8 mouse cellular contexts compared by ENCODE assay signal in the genomic region with DNA sequence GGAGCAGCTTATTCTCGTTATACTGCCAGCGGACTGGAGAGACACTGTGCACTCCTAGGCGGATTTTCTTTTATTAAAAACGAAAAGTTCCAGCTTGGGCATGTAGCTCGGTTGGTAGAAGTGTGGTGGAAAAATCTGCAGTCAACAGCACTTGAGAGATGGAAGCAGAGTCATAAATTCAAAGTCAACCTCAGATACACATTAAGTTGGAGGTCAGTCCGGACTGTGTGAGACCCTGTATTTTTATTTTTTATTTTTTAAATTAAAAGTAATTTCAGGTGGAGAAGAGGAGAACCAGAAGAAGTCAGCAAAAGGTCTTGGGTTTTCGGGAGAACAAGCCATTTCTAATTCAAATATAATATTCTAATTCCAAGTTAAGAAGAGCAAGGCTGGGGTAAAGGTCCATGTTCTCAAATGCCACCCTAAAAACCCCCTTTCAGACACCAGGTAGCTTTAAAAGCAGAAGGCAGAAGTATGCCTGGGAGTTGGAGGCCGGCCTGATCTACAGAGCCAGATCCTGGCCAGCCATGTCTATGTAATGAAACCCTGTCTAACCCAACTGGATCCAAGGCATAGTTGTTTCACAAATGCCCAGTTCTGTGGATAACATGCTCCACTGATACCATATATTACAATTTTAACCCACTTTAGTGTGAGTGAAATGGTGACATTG. TPM values are rescaled to one million over a fixed set of nuclear protein-coding genes. Genes with fewer than 3 reads are reported as not detected.
DNase-seq lines count a peak whose midpoint lies in the region; ATAC-seq lines count a peak whose summit lies in the region.

No protein-coding gene starts in this region.

- peak overlapping the region; percentile 97 for H3K4me3 ChIP-seq in megakaryocyte, embryonic 14.5 days (replicated peaks)
- H3K4me3 ChIP-seq in erythroblast, embryonic 14.5 days (replicated peaks): peak overlapping the region; percentile 85
- peak overlapping the region; percentile 89 for H3K4me3 ChIP-seq in limb, embryonic 13.5 days
- H3K4me3 ChIP-seq in stomach, embryonic 15.5 days (replicated peaks): peak overlapping the region; percentile 79

- no peak for DNase-seq in MN1 (ENCODE audit: low spot score)
- no peak for DNase-seq in left cerebral cortex, adult 9 months (ENCODE audit: low spot score in 2 of 2)
- DNase-seq in frontal cortex, adult 2 months (ENCODE audit: extremely low spot score in 1 of 2, low spot score in 1 of 2): no peak

- WGBS in limb, embryonic 13.5 days: 30% methylated on average over 8 of the region's 8 CpGs
- 31% methylated on average over 8 of the region's 8 CpGs for WGBS in stomach, embryonic 15.5 days

- H3K36me3 ChIP-seq in megakaryocyte, embryonic 14.5 days (replicated peaks; ENCODE audit: low read length): peaks cover 9% of the 10 kb centered on the region
- peaks cover 25% of the 10 kb centered on the region for H3K36me3 ChIP-seq in erythroblast, embryonic 14.5 days (ENCODE audit: control insufficient read depth)
- H3K36me3 ChIP-seq in limb, embryonic 13.5 days: no peaks in the 10 kb centered on the region; the same call in 1 of the 2 replicates
- no peaks in the 10 kb centered on the region for H3K36me3 ChIP-seq in stomach, embryonic 15.5 days

- peaks cover 9% of the 10 kb centered on the region for H3K27me3 ChIP-seq in megakaryocyte, embryonic 14.5 days (replicated peaks)
- H3K27me3 ChIP-seq in erythroblast, embryonic 14.5 days (ENCODE audit: control insufficient read depth): no peaks in the 10 kb centered on the region
- H3K27me3 ChIP-seq in limb, embryonic 13.5 days: no peaks in the 10 kb centered on the region
- H3K27me3 ChIP-seq in stomach, embryonic 15.5 days (replicated peaks): no peaks in the 10 kb centered on the region

- H3K9me3 ChIP-seq in megakaryocyte, embryonic 14.5 days: no peaks in the 10 kb centered on the region
- H3K9me3 ChIP-seq in erythroblast, embryonic 14.5 days (ENCODE audit: control insufficient read depth, low read length): no peaks in the 10 kb centered on the region
- H3K9me3 ChIP-seq in limb, embryonic 13.5 days: no peaks in the 10 kb centered on the region
- H3K9me3 ChIP-seq in stomach, embryonic 15.5 days: no peaks in the 10 kb centered on the region

- peak overlapping the region; percentile 84 for H3K4me2 ChIP-seq in limb, embryonic 13.5 days (replicated peaks)
- H3K4me2 ChIP-seq in stomach, embryonic 15.5 days: peak overlapping the region; percentile 78

- peak overlapping the region; percentile 90 for H3K9ac ChIP-seq in limb, embryonic 13.5 days
- H3K9ac ChIP-seq in stomach, embryonic 15.5 days: peak overlapping the region; percentile 57

- H3K4me1 ChIP-seq in megakaryocyte, embryonic 14.5 days: peaks cover 48% of the 10 kb centered on the region
- H3K4me1 ChIP-seq in erythroblast, embryonic 14.5 days (ENCODE audit: control insufficient read depth): peaks cover 55% of the 10 kb centered on the region
- peaks cover 22% of the 10 kb centered on the region for H3K4me1 ChIP-seq in limb, embryonic 13.5 days
- 0 out of 2 replicates have a peak, but pooled peaks cover 6% of the 10 kb centered on the region for H3K4me1 ChIP-seq in stomach, embryonic 15.5 days

- no peak for ATAC-seq in megakaryocyte, adult 5-6 weeks (ENCODE audit: poor library complexity, severe bottlenecking)
- peak; percentile 13; the same call in 1 of the 2 replicates for ATAC-seq in limb, embryonic 13.5 days (ENCODE audit: low FRiP score, low read depth)
- no peak for ATAC-seq in stomach, embryonic 15.5 days (ENCODE audit: insufficient read depth, low FRiP score, low read depth)

- H3K27ac ChIP-seq in limb, embryonic 13.5 days: peak overlapping the region; percentile 91; the same call in 1 of the 2 replicates
- peak overlapping the region; percentile 96 for H3K27ac ChIP-seq in stomach, embryonic 15.5 days

RNA-seq across cellular contexts. Expression of a gene that starts 0.8 kb away (rescaled TPM):
- 2.3 and 27.8 TPM in 2 replicates for polyA plus RNA-seq in megakaryocyte, embryonic 14.5 days (2012; ENCODE audit: insufficient read depth, low replicate concordance)
- 36.1 and 50.7 TPM in 2 replicates for total RNA-seq in megakaryocyte, adult 5-6 weeks (2015)
- 41.5 and 43.3 TPM in 2 replicates for total RNA-seq in megakaryocyte, adult 5-6 weeks (2017)
- polyA plus RNA-seq in erythroblast, embryonic 14.5 days (2012): 1.6 and 3.8 TPM in 2 replicates
- 52.6 and 54.1 TPM in 2 replicates for polyA plus RNA-seq in limb, embryonic 13.5 days (2015; fragmentation: Nextera tagmentation; extraction: Ambion mirVana)
- 66.9 and 70.0 TPM in 2 replicates for polyA plus RNA-seq in stomach, embryonic 15.5 days (2015; fragmentation: Nextera tagmentation; extraction: Ambion mirVana)
- 59.2 and 65.6 TPM in 2 replicates for polyA plus RNA-seq in frontal cortex, adult 2 months (2012; rRNA removed)

RNA-seq across cellular contexts. Expression of a gene that starts 48.5 kb away (rescaled TPM):
- 131 and 222 TPM in 2 replicates for polyA plus RNA-seq in megakaryocyte, embryonic 14.5 days (2012; ENCODE audit: insufficient read depth, low replicate concordance)
- 111 and 137 TPM in 2 replicates for total RNA-seq in megakaryocyte, adult 5-6 weeks (2015)
- 111 and 121 TPM in 2 replicates for total RNA-seq in megakaryocyte, adult 5-6 weeks (2017)
- polyA plus RNA-seq in erythroblast, embryonic 14.5 days (2012): 7.4 and 7.6 TPM in 2 replicates
- 3.4 TPM in 2 replicates for polyA plus RNA-seq in limb, embryonic 13.5 days (2015; fragmentation: Nextera tagmentation; extraction: Ambion mirVana)
- 7.5 and 8.1 TPM in 2 replicates for polyA plus RNA-seq in stomach, embryonic 15.5 days (2015; fragmentation: Nextera tagmentation; extraction: Ambion mirVana)
- polyA plus RNA-seq in frontal cortex, adult 2 months (2012; rRNA removed): 6.6 and 7.7 TPM in 2 replicates

RNA-seq across cellular contexts. Expression of a gene that starts 57.8 kb away (rescaled TPM):
- polyA plus RNA-seq in megakaryocyte, embryonic 14.5 days (2012; ENCODE audit: insufficient read depth, low replicate concordance): 0.25 TPM in 1 of 2 replicates, not detected in the other
- 15.5 and 17.8 TPM in 2 replicates for total RNA-seq in megakaryocyte, adult 5-6 weeks (2015)
- total RNA-seq in megakaryocyte, adult 5-6 weeks (2017): 28.7 and 35.1 TPM in 2 replicates
- not detected in 2 replicates for polyA plus RNA-seq in erythroblast, embryonic 14.5 days (2012)
- 0.80 and 1.4 TPM in 2 replicates for polyA plus RNA-seq in limb, embryonic 13.5 days (2015; fragmentation: Nextera tagmentation; extraction: Ambion mirVana)
- 3.2 and 3.6 TPM in 2 replicates for polyA plus RNA-seq in stomach, embryonic 15.5 days (2015; fragmentation: Nextera tagmentation; extraction: Ambion mirVana)
- polyA plus RNA-seq in frontal cortex, adult 2 months (2012; rRNA removed): 3.6 and 4.2 TPM in 2 replicates

RNA-seq across cellular contexts. Expression of a gene that starts 58.0 kb away (rescaled TPM):
- 2.1 and 7.7 TPM in 2 replicates for polyA plus RNA-seq in megakaryocyte, embryonic 14.5 days (2012; ENCODE audit: insufficient read depth, low replicate concordance)
- 53.1 and 59.7 TPM in 2 replicates for total RNA-seq in megakaryocyte, adult 5-6 weeks (2015)
- total RNA-seq in megakaryocyte, adult 5-6 weeks (2017): 31.8 and 35.9 TPM in 2 replicates
- 14.4 and 19.7 TPM in 2 replicates for polyA plus RNA-seq in erythroblast, embryonic 14.5 days (2012)
- polyA plus RNA-seq in limb, embryonic 13.5 days (2015; fragmentation: Nextera tagmentation; extraction: Ambion mirVana): 5.8 and 6.2 TPM in 2 replicates
- 21.0 and 27.9 TPM in 2 replicates for polyA plus RNA-seq in stomach, embryonic 15.5 days (2015; fragmentation: Nextera tagmentation; extraction: Ambion mirVana)
- 3.0 and 4.1 TPM in 2 replicates for polyA plus RNA-seq in frontal cortex, adult 2 months (2012; rRNA removed)

Comparison
In these comparisons a context has a peak if more than half of its experiments do, and no peak if none do; other contexts are left out.
1. RNA of a gene that starts 48.5 kb away (polyA plus RNA-seq): 131 to 222 TPM in megakaryocyte, embryonic 14.5 days; 7.5 to 8.1 TPM in stomach, embryonic 15.5 days, 6.6 to 7.7 TPM in frontal cortex, adult 2 months, 7.4 to 7.6 TPM in erythroblast, embryonic 14.5 days and 3.4 TPM in limb, embryonic 13.5 days; every median in the first group is over 10 times any median in the second.
2. Peak in every context shown above with its lines, with median percentiles within 50 percentile points of each other: H3K4me3 ChIP-seq.